Mouse (Mus musculus) neural tube, embryonic 14.5 days (tissue): Measurements from ENCODE around the gene Nts. TPM values are rescaled to one million over a fixed set of nuclear protein-coding genes. Genes with fewer than 3 reads are reported as not detected.
"Not testable (repeated sequence)": the region's sequence is repeated elsewhere in the genome, so short reads cannot be mapped to it uniquely, and the experiment has no call there.

Experiments
- ATAC-seq: fragments of 200-750 bp; cut with Nextera tagmentation; 2 replicates; pipeline ENCODE4 v1.8.0; 2017; ENCODE audit warnings: low read depth, mild to moderate bottlenecking, moderate TSS enrichment, moderate library complexity
- H3K27ac ChIP-seq: fragments of 300-500 bp; sonication (generic); 2 replicates; pipeline ENCODE4 v1.5.1; 2014; ENCODE audit warnings: low read depth, mild to moderate bottlenecking, control low read depth, low read length, moderate library complexity, mixed read lengths
- H3K27me3 ChIP-seq: fragments of 300-500 bp; sonication (generic); 2 replicates; pipeline ENCODE4 v1.6.1; 2014; ENCODE audit warnings: low read length; ENCODE audit not compliant: control insufficient read depth, insufficient read depth
- H3K36me3 ChIP-seq: fragments of 300-500 bp; sonication (generic); 2 replicates; pipeline ENCODE4 v1.6.1; 2014; ENCODE audit warnings: low read length, mixed read lengths; ENCODE audit not compliant: control insufficient read depth, insufficient read depth
- H3K4me1 ChIP-seq: fragments of 300-500 bp; sonication (generic); 2 replicates; pipeline ENCODE4 v1.6.1; 2014; ENCODE audit warnings: low read length; ENCODE audit not compliant: control insufficient read depth, insufficient read depth
- H3K4me2 ChIP-seq: fragments of 300-500 bp; sonication (generic); 2 replicates; pipeline ENCODE4 v1.6.1; 2014; ENCODE audit warnings: mild to moderate bottlenecking, low read depth, low read length, control low read depth
- H3K4me3 ChIP-seq: fragments of 300-500 bp; sonication (generic); 2 replicates; pipeline ENCODE4 v1.5.1; 2014; ENCODE audit warnings: low read depth, low read length, control low read depth, mixed read lengths
- H3K9ac ChIP-seq: fragments of 300-500 bp; sonication (generic); replicated peaks from 2 replicates; pipeline ENCODE4 v1.6.1; 2014; ENCODE audit warnings: low read depth, mild to moderate bottlenecking, control low read depth, low read length, mixed read lengths
- H3K9me3 ChIP-seq: fragments of 300-500 bp; sonication (generic); 2 replicates; pipeline ENCODE4 v1.6.1; 2016; ENCODE audit warnings: low read length; ENCODE audit not compliant: control insufficient read depth
- WGBS: fragments of 180-500 bp; shearing (Covaris S2); extraction: QIAGEN DNeasy Blood & Tissue Kit; methylation state at CpG from one replicate; pipeline ENCODE4 v1.1.7; 2014; 5-methylcytosine and 5-hydroxymethylcytosine counted together
- polyA plus RNA-seq: library from polyadenylated mRNA; unstranded; fragments of >200 nt; fragmentation: Nextera tagmentation; extraction: Ambion mirVana; gene quantifications from 2 replicates; pipeline ENCODE4 v1.2.1, GENCODE M21; 2014

Gene Nts
- polyA plus RNA-seq, 1 experiment from 2014 or later = 8.1 TPM

DNA sequence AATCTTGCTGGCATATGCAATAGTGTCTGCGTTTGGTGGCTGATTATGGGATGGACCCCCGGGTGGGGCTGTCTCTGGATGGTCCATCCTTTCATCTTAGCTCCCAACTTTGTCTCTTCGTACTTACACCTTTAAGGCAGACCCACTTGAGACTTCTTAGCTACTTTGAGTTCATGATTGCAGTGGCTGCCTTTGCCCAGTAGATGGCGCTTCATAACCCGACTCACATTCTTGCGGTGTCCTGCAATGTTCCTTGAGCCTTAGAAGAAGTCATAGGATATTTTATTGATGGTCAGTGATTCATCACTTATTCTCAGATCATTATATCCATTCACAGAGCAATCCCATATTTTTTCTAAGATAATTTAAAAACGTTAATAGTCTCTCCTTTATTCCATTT lies 38.5 kb downstream of the Nts start:
- ATAC-seq = 0 out of 2 replicates have a peak, but pooled peaks have one; percentile 56
- Histone ChIP-seq H3K27ac (no peak overlapping the region), H3K4me3 (no peak overlapping the region), H3K9me3 (no peaks in the 10 kb centered on the region), H3K4me2 (no peak overlapping the region), H3K36me3 (no peaks in the 10 kb centered on the region), H3K9ac (no peak overlapping the region), H3K4me1 (no peaks in the 10 kb centered on the region), H3K27me3 (no peaks in the 10 kb centered on the region)
- WGBS = 11% methylated on average over 7 of the region's 7 CpGs

DNA sequence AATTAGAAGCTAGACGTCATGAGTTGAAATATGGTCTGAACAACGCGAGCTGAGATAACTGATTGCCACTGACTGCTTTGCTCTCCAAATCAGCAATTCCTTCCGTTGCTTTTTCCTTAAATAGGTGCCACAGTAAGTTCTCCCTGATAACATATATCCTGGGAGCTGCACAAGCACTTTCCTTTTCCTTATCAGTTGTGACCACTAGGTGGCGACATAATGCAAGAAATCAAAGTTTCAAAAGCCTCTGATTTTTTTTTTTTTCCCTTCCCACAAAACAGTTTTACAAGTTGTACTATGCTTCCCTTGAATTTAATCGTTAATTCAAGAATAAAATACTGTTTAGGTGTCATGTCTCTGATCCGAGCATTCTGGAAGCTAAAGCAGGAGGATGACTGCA lies 40.8 kb downstream of the Nts start:
- H3K9ac ChIP-seq = no peak overlapping the region
- no peaks in the 10 kb centered on the region for H3K4me1 ChIP-seq
- no peaks in the 10 kb centered on the region for H3K9me3 ChIP-seq
- H3K36me3 ChIP-seq = no peaks in the 10 kb centered on the region
- WGBS = 5% methylated on average over 7 of the region's 7 CpGs
- no peak overlapping the region for H3K27ac ChIP-seq
- no peak overlapping the region for H3K4me2 ChIP-seq
- no peak overlapping the region for H3K4me3 ChIP-seq
- no peaks in the 10 kb centered on the region for H3K27me3 ChIP-seq
- no peak for ATAC-seq

DNA sequence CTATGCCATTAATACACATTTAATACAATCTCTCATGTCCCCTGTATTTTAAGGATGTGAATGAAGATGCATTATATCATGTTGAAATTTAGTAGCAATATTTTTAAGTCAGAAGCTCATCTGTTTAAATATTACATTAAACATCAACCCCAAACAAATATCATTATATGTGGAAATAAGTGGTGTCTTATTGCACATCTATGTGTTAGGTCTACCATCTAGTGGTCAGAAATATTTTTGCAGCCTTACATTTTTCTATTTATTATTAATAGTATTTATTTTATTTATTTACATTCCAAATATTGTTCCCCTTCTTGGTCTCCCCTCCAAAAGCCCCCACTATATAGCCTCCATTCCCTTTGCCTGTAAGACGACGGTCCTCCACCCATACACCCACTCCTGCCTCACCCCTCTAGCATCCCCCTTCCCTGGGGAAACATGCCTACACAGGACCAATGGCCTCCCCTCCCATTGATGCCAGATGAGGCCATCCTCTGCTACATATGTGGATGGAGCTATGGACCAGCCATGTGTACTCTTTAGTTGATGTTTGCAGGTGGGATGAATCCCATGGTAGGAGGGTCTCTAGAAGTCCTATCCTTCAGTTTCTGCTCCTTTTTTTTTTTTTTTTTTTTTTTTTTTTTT lies 45.3 kb downstream of the Nts start:
- H3K4me1 ChIP-seq = no peaks in the 10 kb centered on the region
- peak; percentile 71; the same call in 1 of the 2 replicates for ATAC-seq

DNA sequence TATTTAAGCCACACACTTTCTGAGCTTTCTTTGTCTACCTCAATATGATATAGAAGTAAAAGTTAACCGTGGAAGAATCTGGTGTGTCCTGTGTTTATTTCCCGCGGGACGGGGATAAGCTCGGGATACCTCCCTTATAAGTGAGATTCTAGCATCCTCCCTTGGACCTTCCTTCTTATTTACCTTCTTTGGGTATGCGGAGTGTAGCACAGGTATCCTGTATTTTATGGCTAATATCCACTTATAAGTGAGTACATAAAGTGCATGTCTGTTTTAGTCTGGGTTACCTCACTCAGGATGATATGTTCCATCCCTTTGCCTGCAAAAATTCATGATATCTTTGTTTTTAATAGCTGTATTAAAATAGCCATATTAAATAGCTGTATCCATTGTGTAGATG lies 54.8 kb downstream of the Nts start:
- 48% methylated on average over 6 of the region's 6 CpGs for WGBS
- not testable (repeated sequence) for H3K4me2 ChIP-seq, H3K27me3 ChIP-seq, ATAC-seq, H3K9me3 ChIP-seq, H3K36me3 ChIP-seq, H3K9ac ChIP-seq, H3K27ac ChIP-seq, H3K4me3 ChIP-seq, H3K4me1 ChIP-seq

More for the DNA sequence above, 45.3 kb downstream of the Nts start:
- H3K4me2 ChIP-seq = no peak overlapping the region
- 23% methylated on average over 2 of the region's 2 CpGs for WGBS
- H3K4me3 ChIP-seq = no peak overlapping the region
- no peaks in the 10 kb centered on the region for H3K27me3 ChIP-seq
- no peak overlapping the region for H3K27ac ChIP-seq
- no peaks in the 10 kb centered on the region for H3K36me3 ChIP-seq
- H3K9me3 ChIP-seq = no peaks in the 10 kb centered on the region
- H3K9ac ChIP-seq = no peak overlapping the region

DNA sequence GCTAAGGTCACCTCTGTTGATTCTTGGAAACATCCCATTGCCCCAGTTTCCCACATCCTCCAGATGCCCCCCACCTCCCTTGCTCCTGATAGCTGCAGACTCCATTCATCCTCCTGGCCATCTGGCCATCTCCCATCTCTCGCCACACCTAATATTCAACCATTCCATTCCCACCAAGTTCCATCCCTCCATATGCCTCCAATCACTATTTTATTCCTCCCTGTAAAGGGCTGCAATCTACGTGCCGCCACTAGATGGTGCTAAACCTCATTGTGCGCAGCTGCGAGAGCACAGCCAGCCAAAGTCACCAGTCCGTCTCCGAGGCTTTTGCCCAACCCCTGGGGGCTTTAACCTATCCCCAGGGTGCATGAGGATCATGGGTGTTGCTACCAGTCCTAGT lies 55.2 kb downstream of the Nts start:
- H3K4me2 ChIP-seq, H3K9ac ChIP-seq, H3K27me3 ChIP-seq, H3K27ac ChIP-seq, H3K9me3 ChIP-seq, H3K4me3 ChIP-seq, H3K36me3 ChIP-seq, H3K4me1 ChIP-seq: not testable (repeated sequence)
- WGBS = 6% methylated on average over 5 of the region's 7 CpGs
- ATAC-seq = peak; percentile 71

Other genes with a start within 250 kb of the Nts start
- 1.2 and 2.7 TPM in 2 replicates for gene Rassf9, start 21.7 kb upstream of the Nts start, polyA plus RNA-seq